Mouse (Mus musculus): ENCODE results near the gene Pdxk. TPM values are rescaled to one million over a fixed set of nuclear protein-coding genes. Genes with fewer than 3 reads are reported as not detected.

Gene Pdxk
- polyA plus RNA-seq, 1 experiment from 2014 or later: 49.8 TPM

DNA sequence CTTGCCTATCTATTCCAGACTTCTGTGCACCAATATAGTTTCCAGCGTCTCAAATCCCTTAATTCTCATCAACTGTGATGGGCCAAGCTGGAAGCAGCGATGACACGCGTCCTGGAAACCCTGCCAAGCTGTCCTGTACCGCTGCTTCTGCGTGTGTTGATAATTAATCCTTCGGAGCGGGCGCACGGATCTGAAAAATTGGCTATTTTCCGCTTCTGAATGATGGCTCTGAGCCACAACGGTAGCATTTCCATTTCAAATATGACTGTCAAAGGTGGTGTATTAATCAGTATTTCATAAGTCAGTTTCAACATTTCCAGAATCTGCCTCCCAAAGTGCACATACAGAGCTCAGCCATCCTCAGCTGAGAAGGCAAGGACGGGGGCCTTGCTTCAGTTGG lies 8.1 kb downstream of the Pdxk start:
- H3K4me3 ChIP-seq: no peak overlapping the region
- H3K9ac ChIP-seq: no peak overlapping the region
- H3K27me3 ChIP-seq: no peaks in the 10 kb centered on the region
- peaks cover 49% of the 10 kb centered on the region for H3K4me1 ChIP-seq (replicated peaks)
- 0 out of 2 replicates have a peak overlapping the region, but pooled peaks have one; percentile 8 for H3K4me2 ChIP-seq
- 44% methylated on average over 13 of the region's 13 CpGs for WGBS
- peak overlapping the region; percentile 25 for H3K27ac ChIP-seq (replicated peaks)
- ATAC-seq (ENCODE audit: low FRiP score, low read depth): no peak
- no peaks in the 10 kb centered on the region for H3K9me3 ChIP-seq
- H3K36me3 ChIP-seq: no peaks in the 10 kb centered on the region

DNA sequence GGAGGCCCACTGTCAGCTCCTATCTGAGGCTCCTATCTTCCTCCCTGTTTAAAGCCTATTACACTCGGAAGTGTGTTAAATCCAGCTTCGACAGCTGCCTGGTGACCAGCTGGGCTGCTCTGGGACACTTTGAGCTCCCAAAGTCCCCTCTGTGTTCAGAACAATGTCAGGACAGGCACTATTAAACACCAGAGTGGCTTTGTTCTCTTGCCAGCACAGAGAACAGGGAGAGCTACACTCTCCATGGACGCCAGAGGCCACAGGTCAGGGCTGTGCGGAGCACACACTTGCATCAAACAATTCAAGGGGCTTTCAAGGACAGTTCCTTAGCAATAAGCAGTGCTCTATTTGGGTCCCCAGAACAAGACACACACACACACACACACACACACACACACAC lies 12.1 kb downstream of the Pdxk start:
- H3K4me3 ChIP-seq: no peak overlapping the region
- no peak overlapping the region for H3K27ac ChIP-seq (replicated peaks)
- ATAC-seq (ENCODE audit: low FRiP score, low read depth): peak; percentile 12; the same call in 1 of the 2 replicates

DNA sequence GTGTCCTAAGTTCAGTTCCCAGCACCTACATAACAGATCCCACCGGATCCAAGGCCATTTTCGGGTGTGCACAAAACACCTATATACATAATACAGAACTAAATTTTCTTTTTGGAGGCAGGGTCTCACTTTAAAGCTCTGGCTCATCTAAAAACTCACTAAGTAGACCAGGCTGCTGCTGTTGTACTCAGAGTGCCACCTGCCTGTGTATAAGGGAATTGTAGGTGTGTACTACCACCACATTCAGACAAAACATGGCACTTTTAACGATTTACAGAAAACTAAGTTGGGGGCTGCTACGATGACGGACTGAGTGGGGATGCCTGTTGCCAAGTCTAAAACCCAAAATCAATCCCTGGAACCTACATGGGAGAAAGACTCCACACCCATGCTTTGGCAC lies 14.0 kb downstream of the Pdxk start:
- ATAC-seq (ENCODE audit: low FRiP score, low read depth): no peak
- H3K4me2 ChIP-seq: no peak overlapping the region
- H3K9me3 ChIP-seq: no peaks in the 10 kb centered on the region
- H3K27ac ChIP-seq (replicated peaks): no peak overlapping the region
- peaks cover 46% of the 10 kb centered on the region for H3K36me3 ChIP-seq
- no peak overlapping the region for H3K4me3 ChIP-seq
- H3K4me1 ChIP-seq (replicated peaks): peaks cover 18% of the 10 kb centered on the region
- H3K27me3 ChIP-seq: no peaks in the 10 kb centered on the region
- whole genome bisulfite sequencing: 91% methylated on average over 5 of the region's 5 CpGs
- H3K9ac ChIP-seq: no peak overlapping the region

More for the DNA sequence above, 12.1 kb downstream of the Pdxk start:
- H3K27me3 ChIP-seq: no peaks in the 10 kb centered on the region
- H3K9me3 ChIP-seq: no peaks in the 10 kb centered on the region
- H3K9ac ChIP-seq: no peak overlapping the region
- 15% methylated on average over 4 of the region's 4 CpGs for WGBS
- H3K4me1 ChIP-seq (replicated peaks): peaks cover 34% of the 10 kb centered on the region
- no peak overlapping the region for H3K4me2 ChIP-seq
- H3K36me3 ChIP-seq: peaks cover 30% of the 10 kb centered on the region

DNA sequence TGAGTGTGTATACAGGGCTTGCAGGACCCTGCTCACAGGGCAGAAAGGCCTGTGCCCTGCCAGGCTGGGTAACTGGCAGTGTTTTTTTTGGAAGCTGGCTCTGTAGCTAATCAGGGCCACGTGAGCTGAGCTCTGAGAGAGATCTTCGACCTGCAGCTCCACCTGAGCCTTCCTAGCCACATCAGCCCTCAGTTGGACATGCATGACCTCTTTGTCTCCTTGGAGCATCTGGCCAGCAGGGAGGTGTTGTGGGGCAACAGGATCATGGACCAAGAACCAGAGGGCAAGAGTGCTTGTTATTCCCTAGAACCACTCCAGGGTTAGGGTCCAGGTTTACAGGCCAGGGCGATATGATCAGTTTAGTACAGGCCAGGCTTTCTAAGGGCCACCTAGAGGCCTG lies 17.4 kb downstream of the Pdxk start:
- H3K4me2 ChIP-seq: no peak overlapping the region
- H3K9me3 ChIP-seq: no peaks in the 10 kb centered on the region
- H3K27ac ChIP-seq (replicated peaks): no peak overlapping the region
- no peak for ATAC-seq (ENCODE audit: low FRiP score, low read depth)
- WGBS: 88% methylated on average over 3 of the region's 3 CpGs
- peaks cover 3% of the 10 kb centered on the region for H3K4me1 ChIP-seq (replicated peaks)
- no peak overlapping the region for H3K4me3 ChIP-seq
- H3K36me3 ChIP-seq: peaks cover 71% of the 10 kb centered on the region
- H3K27me3 ChIP-seq: no peaks in the 10 kb centered on the region
- H3K9ac ChIP-seq: no peak overlapping the region

DNA sequence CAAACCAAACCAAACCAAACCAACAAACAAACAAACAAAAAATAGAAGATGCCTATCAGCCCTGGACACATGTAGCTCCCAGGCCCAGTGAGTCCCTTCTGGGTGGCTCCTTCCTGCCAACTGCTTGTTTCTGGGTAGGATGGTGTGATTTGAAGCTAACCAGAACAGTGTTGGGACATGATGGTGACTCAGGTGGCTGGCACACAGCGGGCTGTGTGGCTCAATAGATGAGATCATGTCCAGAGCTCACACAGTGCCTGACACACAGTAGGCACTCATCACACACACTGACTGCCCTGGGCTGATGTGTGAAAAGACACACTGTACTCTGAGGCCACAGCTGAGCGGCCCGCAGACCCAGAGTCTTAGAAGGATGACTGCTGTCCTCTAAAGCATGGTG lies 18.6 kb downstream of the Pdxk start:
- Histone ChIP-seq H3K36me3 (peaks cover 73% of the 10 kb centered on the region), H3K4me1 (replicated peaks) (no peaks in the 10 kb centered on the region), H3K9ac (no peak overlapping the region), H3K27me3 (no peaks in the 10 kb centered on the region), H3K4me2 (no peak overlapping the region), H3K9me3 (no peaks in the 10 kb centered on the region), H3K27ac (replicated peaks) (no peak overlapping the region), H3K4me3 (no peak overlapping the region)
- 98% methylated on average over 3 of the region's 3 CpGs for WGBS
- ATAC-seq (ENCODE audit: low FRiP score, low read depth): no peak

DNA sequence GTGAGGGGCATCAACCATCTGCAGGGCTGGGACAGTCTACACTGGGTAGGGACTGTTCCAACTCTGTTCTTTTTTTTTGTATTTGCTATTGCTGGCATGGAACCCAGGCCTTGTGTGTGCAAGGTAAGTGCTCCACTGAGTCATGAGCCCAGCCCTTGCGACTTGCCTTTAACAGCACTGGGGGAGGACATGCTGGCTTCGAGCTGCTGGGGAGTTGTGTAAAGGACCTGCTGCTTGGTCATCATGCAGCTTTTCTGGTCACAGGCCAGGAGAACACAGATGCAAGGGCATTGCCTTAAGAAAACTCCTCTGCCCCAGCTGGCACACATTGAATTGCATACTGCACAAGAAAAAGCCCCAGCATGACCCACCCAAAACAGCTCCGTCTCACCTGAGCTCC lies 22.5 kb downstream of the Pdxk start:
- H3K27ac ChIP-seq (replicated peaks): no peak overlapping the region
- ATAC-seq (ENCODE audit: low FRiP score, low read depth): no peak
- H3K27me3 ChIP-seq: no peaks in the 10 kb centered on the region
- H3K4me1 ChIP-seq (replicated peaks): no peaks in the 10 kb centered on the region
- H3K9ac ChIP-seq: no peak overlapping the region
- no peak overlapping the region for H3K4me2 ChIP-seq
- no peaks in the 10 kb centered on the region for H3K9me3 ChIP-seq
- H3K36me3 ChIP-seq: peaks cover 42% of the 10 kb centered on the region
- no peak overlapping the region for H3K4me3 ChIP-seq
- WGBS: 95% methylated on average over 3 of the region's 3 CpGs

DNA sequence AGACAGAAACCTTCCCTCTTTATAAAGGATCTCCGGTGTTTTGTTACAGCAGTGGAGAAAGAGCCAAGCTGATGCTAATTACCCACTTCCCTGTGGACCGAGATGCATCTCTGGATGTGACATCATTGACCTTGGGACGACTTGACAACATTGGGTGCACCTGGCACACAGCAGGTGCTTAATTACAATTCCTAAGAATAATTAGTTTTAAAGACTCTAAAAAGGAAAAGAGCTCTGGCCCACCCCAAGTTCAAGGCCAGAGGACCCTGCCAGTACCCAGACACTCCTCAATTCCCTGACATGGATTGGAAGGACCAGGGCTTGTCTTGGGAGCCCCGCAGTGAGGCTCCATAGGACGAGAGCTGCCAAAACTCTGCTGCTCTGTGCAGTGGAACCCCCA lies 23.2 kb downstream of the Pdxk start:
- WGBS: 85% methylated on average over 5 of the region's 5 CpGs
- H3K36me3 ChIP-seq: peaks cover 35% of the 10 kb centered on the region
- no peak overlapping the region for H3K4me2 ChIP-seq
- H3K9ac ChIP-seq: no peak overlapping the region
- no peak overlapping the region for H3K4me3 ChIP-seq
- ATAC-seq (ENCODE audit: low FRiP score, low read depth): no peak
- H3K27ac ChIP-seq (replicated peaks): no peak overlapping the region
- H3K27me3 ChIP-seq: no peaks in the 10 kb centered on the region
- no peaks in the 10 kb centered on the region for H3K4me1 ChIP-seq (replicated peaks)
- H3K9me3 ChIP-seq: no peaks in the 10 kb centered on the region

DNA sequence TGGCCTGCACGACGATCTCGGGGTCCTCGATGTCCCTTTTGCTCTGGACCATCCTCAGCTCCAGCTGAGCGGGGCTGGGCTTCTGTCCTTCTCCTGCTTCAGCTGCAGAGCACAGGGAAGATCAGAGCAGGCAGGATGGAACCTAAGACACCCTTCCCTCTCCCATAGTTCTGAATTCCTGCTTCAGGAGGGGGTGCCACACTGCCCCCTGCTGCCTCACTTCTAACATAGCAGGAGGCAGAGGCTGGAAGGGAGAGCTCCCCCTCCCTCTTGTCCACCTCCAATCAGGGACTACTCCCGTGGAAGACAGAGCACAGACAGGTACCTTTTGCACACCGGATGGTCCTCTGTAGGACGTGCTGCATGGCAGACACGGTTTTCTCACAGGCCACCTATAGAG lies 24.0 kb downstream of the Pdxk start:
- 60% methylated on average over 9 of the region's 9 CpGs for WGBS
- Histone ChIP-seq H3K27me3 (no peaks in the 10 kb centered on the region), H3K36me3 (peaks cover 28% of the 10 kb centered on the region), H3K4me3 (no peak overlapping the region), H3K4me1 (replicated peaks) (no peaks in the 10 kb centered on the region), H3K4me2 (no peak overlapping the region), H3K9me3 (no peaks in the 10 kb centered on the region), H3K27ac (replicated peaks) (no peak overlapping the region), H3K9ac (no peak overlapping the region)
- ATAC-seq (ENCODE audit: low FRiP score, low read depth): no peak

DNA sequence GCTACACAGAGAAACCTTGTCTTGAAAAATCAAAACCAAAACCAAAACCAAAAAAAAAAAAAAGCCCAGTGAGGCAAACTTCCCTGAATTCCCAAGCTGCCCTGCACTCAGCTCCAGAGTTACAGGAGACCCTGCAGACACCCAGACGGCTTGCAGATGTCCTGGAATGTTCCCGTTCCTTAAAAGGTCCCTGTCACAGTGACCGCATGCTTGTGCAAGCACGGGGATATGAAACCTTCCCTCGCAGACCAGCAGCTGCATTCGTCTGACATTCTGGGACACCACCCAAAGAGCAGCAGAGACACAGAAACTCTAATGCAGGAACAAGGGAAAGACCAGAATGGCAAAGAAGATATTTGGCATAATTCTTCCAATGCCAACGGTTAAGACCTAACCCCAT lies 24.8 kb downstream of the Pdxk start:
- no peak for ATAC-seq (ENCODE audit: low FRiP score, low read depth)
- H3K4me2 ChIP-seq: no peak overlapping the region
- H3K4me1 ChIP-seq (replicated peaks): no peaks in the 10 kb centered on the region
- H3K36me3 ChIP-seq: peaks cover 24% of the 10 kb centered on the region
- H3K9me3 ChIP-seq: no peaks in the 10 kb centered on the region
- 89% methylated on average over 7 of the region's 7 CpGs for WGBS
- H3K4me3 ChIP-seq: no peak overlapping the region
- H3K27ac ChIP-seq (replicated peaks): no peak overlapping the region
- H3K9ac ChIP-seq: no peak overlapping the region
- H3K27me3 ChIP-seq: no peaks in the 10 kb centered on the region

DNA sequence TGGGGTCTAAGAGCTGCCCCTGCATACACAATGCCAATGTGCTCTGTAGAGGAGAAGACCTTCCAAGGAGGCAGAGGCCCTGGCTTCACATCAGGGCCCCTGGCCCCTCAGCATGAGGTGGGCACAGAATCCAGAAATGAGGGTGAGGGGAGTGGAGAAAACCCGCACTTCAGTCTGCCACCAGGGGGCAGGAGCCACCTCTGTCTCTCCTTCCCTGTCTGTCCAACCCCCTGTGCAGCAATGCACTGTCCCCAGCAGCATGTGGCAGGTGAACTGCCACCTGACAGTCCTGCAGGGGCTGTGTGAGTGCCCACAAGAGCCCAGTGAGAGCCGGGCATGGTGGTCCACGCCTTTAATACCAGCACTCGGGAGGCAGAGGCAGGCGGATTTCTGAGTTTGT lies 25.2 kb downstream of the Pdxk start:
- Histone ChIP-seq H3K4me3 (no peak overlapping the region), H3K4me1 (replicated peaks) (no peaks in the 10 kb centered on the region), H3K27ac (replicated peaks) (no peak overlapping the region), H3K27me3 (no peaks in the 10 kb centered on the region), H3K9me3 (no peaks in the 10 kb centered on the region), H3K4me2 (no peak overlapping the region), H3K36me3 (peaks cover 21% of the 10 kb centered on the region), H3K9ac (no peak overlapping the region)
- WGBS: 63% methylated on average over 5 of the region's 5 CpGs
- ATAC-seq (ENCODE audit: low FRiP score, low read depth): no peak

DNA sequence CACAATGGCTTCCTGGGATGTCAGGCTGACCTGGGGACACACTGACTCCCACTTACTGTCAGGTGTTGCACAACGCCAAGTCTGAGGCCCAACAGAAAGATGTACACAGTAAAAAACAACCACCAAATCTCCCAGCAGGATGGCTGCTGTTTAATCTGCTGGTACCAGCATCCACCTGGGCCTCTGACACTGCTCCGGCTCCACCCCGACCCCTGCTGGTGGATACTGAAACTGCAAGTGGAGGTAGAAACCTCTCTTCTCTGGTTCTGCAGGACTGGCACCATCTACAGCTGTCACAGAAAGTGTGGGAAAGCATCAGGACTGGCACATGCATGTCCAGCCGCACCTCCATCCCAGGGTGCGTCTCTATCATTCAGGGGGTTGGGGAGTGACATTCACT lies 26.7 kb downstream of the Pdxk start:
- no peak overlapping the region for H3K9ac ChIP-seq
- 12% methylated on average over 5 of the region's 5 CpGs for WGBS
- ATAC-seq (ENCODE audit: low FRiP score, low read depth): no peak; the same call in 1 of the 2 replicates
- no peak overlapping the region for H3K4me2 ChIP-seq
- H3K36me3 ChIP-seq: peaks cover 9% of the 10 kb centered on the region
- H3K9me3 ChIP-seq: no peaks in the 10 kb centered on the region
- no peak overlapping the region for H3K4me3 ChIP-seq
- no peaks in the 10 kb centered on the region for H3K27me3 ChIP-seq
- no peaks in the 10 kb centered on the region for H3K4me1 ChIP-seq (replicated peaks)
- no peak overlapping the region; the same call in 1 of the 2 replicates for H3K27ac ChIP-seq (replicated peaks)

DNA sequence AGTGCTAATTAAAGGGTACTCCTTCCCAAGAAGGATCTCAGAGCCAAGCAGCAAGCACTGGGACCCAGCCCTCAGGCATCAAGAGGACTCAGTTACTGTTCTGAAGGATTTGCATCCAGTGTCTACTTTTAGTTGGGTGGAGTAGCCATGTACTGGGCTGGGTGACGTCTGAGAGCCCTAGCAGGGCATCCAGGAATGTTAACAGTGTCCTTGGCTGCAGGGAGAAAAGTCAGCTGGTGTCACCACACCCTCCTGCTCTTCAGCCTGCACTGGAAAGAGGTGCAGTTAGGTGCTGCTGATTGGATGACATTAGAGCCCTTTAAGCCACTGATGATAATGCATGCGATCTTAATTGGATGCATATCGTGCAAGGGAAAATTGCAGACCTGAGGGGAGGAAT lies 31.9 kb downstream of the Pdxk start:
- no peaks in the 10 kb centered on the region for H3K4me1 ChIP-seq (replicated peaks)
- no peak for ATAC-seq (ENCODE audit: low FRiP score, low read depth)
- H3K9me3 ChIP-seq: no peaks in the 10 kb centered on the region
- no peaks in the 10 kb centered on the region for H3K27me3 ChIP-seq
- H3K4me3 ChIP-seq: no peak overlapping the region
- no peak overlapping the region for H3K27ac ChIP-seq (replicated peaks)
- peaks cover 9% of the 10 kb centered on the region for H3K36me3 ChIP-seq
- WGBS: 74% methylated on average over 3 of the region's 3 CpGs
- H3K4me2 ChIP-seq: no peak overlapping the region
- H3K9ac ChIP-seq: no peak overlapping the region

DNA sequence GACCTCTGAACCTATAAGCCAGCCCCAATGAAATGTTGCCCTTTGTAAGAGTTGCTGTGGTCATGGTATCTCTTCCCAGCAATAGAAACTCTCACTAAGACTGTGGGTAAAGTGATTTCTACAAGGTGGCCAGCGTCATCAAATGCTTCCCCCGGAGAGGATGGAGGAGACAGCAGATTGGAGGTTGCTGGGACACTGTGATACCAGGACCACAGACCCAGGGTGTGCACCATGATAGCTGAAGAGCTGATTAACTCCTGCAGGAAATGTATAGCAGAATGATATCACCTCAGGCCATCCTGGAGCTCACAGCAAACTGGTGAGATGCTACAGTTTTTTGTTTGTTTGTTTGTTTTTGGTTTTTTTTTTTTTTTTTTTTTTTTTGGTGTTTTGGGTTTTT lies 35.0 kb downstream of the Pdxk start:
- Histone ChIP-seq H3K9me3 (no peaks in the 10 kb centered on the region), H3K4me1 (replicated peaks) (peaks cover 18% of the 10 kb centered on the region), H3K27ac (replicated peaks) (no peak overlapping the region), H3K27me3 (no peaks in the 10 kb centered on the region), H3K4me2 (no peak overlapping the region), H3K4me3 (no peak overlapping the region), H3K9ac (no peak overlapping the region), H3K36me3 (peaks cover 16% of the 10 kb centered on the region)
- 85% methylated on average over 2 of the region's 2 CpGs for WGBS
- no peak for ATAC-seq (ENCODE audit: low FRiP score, low read depth)
